Mouse (Mus musculus) layer of hippocampus, adult 9-10 months (tissue): ENCODE measurements around the gene Itgal.
"Not testable (repeated sequence)": the region's sequence is repeated elsewhere in the genome, so short reads cannot be mapped to it uniquely, and the experiment has no call there.

Experiments used
- DNase-seq: peaks from one replicate; pipeline ENCODE4 v3.0.0; 2022; ENCODE audit warnings: low spot score

Gene Itgal

DNA sequence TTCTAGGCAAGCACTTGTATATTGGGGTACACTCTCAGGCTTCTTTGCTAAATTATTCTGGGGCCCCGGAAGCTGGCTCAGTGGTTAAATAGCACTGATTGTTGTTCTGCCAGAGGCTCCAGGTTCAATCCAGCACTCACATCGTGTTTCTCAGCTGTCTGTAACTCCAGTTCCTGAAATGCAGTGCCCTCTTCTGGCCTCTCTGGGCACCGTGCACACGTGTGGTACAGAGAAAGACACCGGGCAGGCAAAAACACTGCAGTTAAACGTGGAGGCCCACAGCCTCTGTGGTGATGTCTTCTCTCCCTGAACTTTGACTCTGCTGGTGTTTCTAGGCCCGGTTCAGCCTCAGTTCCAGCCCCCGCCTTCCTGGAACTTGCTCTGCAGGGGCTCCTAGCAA, 17.7 kb upstream of the Itgal start:
- no peak for DNase-seq

DNA sequence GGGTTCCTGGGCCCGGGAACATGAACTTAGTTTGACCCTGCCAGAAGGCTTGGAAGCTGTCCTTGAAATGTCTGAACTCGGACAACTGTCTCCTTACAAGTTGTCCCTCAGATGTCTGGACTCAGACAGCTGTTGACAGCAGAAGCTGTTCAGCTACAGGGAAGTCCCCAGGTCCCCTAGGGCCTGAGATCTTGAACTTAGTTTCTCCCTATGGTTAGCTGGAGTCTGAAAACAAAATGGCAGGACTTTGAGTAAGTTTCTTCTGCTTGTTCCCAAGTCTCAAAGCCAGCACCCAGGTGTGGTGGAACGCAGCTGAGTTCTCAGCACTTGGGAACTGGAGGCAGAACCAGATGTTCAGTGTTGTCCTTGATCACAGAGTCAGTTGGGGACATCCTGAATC, 16.0 kb upstream of the Itgal start:
- no peak for DNase-seq

DNA sequence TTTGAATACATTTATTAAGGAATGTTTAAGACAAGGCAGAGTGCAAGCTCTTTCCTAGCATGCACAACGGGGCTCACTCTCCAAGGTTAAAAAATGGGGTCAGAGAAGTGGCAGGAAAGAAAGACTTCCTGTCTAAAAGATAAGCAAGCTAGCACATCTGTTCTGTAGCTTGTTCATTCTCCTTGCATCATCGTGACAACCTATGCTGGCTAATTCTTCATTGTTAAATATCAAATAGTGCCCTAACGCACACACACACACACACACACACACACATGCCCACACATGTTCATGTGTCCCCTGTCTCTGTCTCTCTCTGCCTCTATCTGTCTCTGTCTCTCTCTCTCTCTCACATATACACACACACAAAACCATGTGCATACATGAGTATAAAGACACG, 14.9 kb upstream of the Itgal start:
- no peak for DNase-seq

DNA sequence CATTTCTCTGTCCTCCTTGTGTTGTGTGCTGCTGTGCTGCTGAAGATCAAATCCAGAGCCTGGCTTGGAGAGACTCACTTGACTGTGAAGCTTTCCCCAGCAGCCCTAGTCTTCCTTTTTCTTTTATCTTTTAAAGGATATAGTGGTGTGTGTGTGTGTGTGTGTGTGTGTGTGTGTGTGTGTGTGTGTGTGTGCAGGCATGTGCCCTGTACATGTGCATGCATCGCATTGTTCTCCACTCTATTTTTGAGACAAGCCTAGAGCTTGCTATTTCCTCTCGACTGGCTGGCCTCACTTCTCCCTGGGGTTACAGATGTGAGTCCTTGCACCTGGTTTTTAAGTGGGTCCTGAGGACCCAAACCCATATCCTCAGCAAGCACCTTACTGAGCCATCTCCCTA, 13.9 kb upstream of the Itgal start:
- DNase-seq: no peak

DNA sequence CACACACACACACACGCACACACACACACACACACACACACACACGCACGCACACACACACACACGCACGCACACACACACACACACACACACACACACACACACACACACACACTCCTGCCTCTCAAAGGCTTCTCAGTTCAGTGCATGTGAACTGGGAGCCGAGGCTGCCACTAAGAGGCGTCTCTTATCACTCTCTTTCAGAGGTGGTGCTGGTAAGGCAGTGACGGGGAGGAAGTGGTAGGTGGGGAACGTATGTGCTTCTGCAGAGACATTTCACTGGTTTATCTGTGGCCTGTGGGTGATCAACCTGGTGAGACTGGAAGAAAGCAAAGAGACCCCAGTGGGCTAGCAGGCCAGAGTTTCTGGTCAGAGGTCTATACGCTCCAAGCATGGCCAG, 10.9 kb upstream of the Itgal start:
- DNase-seq: no peak

DNA sequence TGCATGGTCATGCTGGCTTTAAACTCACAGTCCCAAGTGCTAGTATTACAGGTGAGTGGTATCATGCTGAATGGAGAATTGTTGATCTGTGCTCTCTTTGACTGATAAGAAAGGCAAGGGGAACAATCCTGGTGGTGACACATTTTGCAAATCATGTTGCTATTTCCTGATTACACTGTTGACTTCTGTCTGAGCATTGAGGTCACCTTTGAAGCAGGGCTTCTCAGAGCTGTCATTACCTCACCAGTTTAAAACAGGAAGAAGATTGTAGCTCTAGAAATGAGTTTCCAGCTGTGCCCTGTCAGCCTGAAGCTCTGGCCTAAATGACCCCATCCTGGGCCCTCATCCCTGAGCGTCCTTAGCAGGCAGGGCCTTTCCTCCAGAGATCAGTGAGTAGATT, 8.1 kb upstream of the Itgal start:
- DNase-seq: no peak

DNA sequence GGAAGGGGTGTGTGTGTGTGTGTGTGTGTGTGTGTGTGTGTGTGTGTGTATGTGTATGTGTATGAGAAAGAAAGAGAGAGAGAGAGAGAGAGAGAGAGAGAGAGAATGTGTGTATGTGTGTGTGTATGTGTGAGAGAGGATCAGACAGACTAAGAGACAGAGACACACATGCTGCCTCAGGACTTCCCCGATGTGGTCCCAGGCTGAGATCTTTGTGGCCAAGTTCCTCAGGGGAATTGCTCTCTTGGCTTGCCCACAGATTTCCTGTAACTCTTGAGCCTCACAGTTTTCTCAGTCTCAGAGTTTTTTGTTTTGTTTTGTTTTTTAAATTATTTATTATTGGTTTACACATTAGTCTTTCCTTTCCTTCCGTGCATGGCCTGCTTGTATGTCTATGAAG, 6.8 kb upstream of the Itgal start:
- no peak for DNase-seq

DNA sequence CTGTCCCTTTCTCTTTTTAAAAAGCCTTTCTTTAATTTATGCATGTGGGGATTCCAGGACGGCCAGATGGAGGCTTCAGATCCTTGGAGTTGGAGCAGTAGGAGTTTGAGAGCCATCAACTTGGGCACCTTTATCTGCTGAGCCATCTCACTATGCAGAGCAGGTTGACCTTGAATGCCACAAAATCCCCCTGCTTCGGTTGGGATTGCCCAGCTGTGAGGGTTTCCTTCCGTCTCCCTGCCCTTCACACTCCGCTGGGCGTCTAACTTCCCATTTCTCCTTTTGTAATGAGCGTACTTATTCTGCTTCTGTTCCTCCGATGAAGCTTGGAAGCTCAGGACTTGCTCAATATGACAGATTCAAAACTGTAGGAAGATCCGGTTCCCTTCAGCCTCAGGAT, 5.9 kb upstream of the Itgal start:
- no peak for DNase-seq

DNA sequence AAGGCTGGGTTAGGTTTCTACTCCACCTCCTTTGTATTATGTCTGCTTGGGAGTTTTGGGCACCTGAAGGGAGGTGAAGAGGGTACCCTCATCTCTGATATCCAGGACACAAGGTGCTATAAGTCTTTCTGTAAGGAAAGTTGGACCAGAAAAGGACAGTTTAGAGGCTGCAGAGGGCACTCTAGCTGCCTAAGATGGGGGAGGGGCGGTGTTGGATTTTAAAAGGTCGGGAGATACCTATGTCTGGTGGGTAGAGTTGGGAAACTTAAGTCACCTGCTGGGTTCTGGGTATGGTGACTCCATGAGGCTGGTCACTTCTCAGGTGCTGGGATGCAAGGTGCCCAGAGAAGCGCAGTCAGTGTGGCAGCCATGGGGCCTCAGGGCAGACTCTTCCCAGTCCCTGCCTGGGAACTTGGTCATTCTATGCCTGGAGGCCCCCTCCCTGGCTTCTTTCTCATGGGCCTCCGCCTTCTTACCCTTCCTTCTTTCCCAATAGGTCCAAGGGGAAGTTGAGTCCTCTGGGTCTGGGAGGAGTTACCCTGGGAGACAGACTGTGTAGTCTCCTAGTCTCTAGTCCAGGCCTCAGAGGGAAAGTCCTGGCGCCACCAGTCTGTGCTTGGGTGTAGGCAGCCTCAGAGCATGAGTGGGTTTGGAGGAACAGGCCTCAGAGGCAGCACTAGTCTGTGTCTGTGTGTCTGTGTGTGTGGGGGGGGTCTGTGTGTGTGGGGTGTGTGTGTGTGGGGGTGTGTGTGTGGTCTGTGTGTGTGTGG, 911 bp downstream of the Itgal start:
- no peak for DNase-seq

DNA sequence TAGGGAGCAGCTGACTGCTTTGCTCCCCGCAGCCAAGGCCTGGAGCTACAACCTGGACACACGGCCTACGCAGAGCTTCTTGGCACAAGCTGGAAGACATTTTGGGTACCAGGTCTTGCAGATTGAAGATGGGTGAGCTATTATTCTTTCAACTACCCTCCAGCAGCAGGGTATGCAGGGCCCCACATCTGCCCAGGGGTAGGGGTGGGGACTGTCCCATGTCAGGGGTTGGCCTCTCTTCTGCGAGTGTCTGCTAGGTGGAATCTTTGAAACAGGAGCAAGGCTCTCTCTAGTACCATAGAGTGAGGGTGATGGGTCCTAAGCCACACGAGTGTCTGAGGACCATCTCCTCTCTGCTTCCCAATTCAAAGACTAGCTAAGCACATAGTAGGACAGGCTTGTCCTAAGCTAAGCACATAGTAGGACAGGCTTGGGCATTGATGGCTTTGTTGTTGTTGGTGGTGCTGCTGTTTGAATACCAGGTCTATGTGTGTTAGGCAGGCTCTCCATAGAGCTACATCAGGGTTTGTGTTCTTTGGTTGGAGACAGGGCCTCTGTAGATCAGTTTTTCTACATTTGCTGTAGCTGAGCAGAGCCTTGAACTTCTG, 1.6 kb downstream of the Itgal start:
- no peak for DNase-seq

DNA sequence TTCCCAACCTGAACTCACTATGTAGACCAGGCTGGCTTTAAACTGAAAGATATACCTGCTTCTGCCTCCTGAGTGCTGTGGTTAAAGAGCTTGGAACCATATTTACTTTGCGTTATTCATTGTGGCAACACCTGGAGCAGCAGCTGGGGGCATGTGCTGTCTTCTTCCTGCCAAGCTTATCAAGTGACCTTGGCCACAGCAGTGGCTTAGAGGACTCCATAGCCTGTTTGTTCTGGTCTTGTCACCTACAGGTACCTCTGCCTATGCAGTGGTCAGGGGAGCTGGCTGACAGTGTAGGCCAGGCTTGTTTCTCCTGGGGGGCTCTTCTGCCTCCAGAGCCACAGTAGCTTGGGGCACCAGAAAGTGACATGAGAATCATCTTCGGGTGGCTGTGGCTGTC, 12.4 kb downstream of the Itgal start:
- no peak for DNase-seq

DNA sequence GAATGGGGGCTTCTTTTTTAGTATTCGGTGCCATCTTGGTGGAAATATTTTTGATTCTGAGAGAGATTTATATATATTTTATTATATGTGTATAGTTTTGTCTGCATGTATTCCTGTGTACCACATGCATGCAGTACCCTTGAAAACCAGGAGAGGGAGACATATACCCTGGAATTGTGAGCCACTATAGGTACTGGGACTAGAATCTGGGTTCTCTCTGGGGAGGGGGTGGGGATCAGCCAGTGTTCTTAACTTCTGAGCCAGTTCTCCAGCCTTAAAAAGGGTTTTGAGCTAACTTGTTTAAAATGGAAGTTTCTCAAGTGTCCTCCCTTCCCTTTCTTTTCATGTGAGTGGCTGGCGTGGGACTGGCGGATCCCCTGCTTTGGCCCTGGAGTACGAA, 12.8 kb downstream of the Itgal start:
- peak; percentile 85 for DNase-seq

DNA sequence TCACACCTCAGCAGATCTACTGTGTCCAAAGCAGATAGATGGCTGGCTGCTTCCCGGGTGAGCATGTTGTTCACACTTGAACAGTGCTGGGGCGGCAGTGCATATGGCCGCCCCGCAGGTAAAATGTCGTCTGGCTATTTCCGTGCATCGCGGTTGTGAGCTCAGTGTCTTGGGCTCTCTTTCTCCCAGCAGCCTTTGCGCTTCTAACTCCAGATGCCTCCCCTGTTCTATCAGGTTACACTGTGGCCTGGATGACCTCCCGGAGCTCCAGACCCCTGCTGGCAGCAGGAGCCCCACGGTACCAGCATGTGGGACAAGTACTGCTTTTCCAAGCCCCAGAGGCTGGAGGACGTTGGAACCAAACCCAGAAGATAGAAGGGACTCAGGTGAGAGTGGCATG, 13.9 kb downstream of the Itgal start:
- no peak for DNase-seq

DNA sequence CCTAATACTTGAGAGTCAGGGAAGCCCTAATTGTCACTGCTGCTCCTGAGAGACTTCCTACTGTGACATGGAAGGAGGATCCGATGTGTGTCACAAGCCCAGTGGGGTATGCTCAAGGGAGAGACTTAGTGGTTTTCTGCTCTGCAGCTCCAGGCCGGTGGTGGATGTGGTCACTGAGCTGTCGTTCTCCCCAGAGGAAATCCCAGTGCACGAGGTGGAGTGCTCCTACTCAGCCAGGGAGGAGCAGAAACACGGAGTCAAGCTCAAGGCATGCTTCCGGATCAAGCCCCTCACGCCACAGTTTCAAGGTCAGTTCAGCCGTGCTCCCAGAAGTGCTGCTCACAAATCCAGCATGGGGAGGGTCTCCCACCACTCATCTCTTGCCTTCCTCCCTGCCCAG, 17.9 kb downstream of the Itgal start:
- no peak for DNase-seq

DNA sequence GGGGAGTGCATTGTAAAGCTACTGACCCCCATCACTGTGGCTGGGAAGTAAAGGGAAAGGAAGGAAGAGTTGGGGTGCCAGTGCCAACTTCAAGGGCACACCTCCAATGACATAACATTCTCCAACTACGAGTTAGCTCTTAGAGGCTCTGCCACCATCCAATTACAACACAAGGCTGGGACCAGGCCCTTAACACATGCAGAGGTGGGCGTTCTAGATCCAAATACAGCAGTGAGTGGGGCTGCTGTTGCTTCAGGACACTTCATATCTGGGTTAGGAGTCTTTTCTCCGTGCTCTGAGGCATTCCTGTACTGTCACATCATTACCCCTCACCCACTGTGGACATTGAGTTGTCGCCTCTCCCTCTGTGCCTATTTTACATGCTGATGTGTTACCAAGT, 25.0 kb downstream of the Itgal start:
- DNase-seq: no peak

DNA sequence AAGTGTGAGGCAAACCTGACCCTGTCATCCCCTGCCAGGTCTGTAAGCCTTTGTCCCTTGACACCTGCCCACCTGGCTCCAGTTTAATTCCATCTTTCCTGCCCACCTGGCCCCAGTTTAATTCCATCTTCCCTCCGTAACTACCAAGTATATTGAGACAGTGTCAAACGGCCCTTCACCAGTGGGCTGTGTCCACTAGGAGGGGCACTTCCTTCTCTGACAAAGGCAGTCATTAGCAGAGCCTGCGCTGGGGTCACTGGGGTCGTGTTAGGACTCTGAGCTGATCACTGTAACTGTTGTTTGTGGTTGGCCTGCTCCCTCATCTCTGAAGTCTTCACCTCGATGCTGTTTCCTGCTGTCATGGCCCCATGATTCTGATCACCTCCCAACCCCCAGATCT, 26.0 kb downstream of the Itgal start:
- DNase-seq: no peak

DNA sequence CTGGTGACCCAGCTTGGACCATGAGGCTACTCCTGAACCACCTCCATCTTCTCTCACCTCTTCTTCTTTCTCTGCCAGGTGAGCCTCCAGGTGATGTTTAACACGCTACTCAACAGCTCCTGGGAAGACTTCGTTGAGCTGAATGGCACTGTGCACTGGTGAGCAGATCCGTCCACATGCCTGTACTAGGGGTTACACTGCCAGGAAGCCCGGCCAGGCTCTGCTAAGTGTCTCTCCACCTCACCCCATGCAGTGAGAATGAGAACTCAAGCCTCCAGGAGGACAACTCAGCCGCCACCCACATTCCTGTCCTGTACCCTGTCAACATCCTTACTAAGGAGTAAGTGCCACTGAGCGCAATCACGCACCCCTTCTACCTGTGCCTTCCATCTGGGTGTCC, 28.9 kb downstream of the Itgal start:
- no peak for DNase-seq

DNA sequence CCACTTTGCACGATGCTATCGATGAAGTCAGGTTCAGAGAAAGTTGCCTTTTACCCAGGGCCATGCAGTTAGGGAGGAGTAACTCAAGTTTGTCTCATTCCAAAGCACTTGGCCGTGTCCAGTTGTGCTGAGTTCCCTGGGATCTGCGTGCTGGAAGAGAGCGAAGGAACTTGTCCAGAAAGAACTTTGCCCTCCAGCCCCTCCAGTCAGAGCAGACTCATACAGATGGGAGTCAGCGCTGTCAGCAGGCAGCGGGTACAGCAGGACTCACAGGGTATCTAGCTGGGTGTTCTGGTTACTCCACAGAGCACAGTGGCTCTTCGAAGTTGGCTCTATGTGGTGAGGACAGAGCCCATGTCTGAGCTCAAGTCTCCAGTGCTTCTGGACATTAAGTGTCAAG, 29.5 kb downstream of the Itgal start:
- DNase-seq: no peak

DNA sequence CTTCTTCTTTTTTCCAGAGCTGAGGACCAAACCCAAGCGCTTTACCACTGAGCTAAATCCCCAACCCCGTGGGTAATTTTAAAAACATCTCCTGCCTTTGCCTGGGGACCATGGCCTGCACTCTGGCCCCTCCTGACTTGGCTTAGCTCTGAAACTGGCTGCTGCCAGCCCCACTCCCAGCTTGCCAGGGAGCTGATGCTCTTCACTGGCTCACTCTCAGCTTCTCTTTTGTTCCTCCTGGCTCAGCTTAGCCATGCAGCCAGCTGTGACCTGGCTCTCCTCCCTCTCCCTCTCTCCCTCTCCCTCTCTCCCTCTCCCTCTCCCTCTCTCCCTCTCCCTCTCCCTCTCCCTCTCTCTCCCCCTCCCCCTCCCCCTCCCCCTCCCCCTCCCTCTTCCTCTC, 30.6 kb downstream of the Itgal start:
- no peak for DNase-seq

DNA sequence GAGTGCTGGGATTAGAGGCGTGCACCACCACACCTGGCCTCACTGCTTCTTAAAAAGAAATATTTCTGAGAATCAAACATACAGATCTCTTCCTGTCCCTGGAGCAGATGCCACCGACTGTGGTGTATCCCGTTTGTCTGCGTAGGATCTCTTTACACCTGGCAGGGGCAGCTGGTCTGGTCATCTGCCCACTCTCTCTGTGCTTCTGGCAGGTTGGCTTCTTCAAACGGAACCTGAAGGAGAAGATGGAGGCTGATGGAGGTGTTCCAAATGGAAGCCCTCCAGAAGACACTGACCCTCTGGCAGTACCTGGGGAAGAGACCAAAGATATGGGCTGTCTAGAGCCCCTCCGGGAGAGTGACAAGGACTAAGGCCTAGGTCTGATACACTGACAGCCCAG, 37.2 kb downstream of the Itgal start:
- no peak for DNase-seq

DNA sequence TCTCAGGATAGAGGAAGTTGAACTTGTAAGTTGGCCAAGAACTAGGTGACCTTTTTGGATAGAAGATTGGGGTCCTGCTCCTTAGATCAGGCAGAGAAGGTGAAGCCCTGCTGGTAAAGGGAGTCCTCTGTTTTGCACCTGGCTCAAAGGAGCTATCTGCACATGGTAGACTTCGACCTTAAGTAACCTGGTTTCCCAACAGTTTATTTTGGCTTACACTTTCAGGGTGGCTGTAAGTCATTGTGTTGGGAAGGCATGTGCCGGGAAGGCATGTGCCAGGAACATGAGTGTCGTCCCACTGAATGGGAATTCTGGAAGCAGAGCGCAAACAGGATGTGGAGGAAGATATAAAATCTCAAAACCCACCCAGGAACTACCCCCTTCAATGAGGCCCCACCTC, 39.5 kb downstream of the Itgal start:
- no peak for DNase-seq

DNA sequence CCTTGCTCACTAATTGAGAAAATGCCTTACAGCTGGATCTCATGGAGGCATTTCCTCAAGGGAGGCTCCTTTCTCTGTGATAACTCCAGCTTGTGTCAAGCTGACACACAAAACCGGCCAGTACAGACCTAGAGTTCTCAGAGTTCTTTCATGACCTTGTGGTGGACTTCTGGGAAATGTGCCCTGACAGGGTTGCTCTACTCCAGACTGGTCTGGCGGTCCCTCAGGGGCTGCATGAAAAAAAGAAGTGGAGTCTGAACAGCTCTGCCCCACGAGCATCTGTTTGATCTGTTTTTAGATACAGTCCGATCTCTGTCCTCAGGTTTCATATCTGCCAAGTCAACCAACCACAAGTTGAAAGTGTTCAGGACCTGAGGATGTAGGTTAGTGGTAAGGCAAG, 41.6 kb downstream of the Itgal start:
- DNase-seq: no peak

DNA sequence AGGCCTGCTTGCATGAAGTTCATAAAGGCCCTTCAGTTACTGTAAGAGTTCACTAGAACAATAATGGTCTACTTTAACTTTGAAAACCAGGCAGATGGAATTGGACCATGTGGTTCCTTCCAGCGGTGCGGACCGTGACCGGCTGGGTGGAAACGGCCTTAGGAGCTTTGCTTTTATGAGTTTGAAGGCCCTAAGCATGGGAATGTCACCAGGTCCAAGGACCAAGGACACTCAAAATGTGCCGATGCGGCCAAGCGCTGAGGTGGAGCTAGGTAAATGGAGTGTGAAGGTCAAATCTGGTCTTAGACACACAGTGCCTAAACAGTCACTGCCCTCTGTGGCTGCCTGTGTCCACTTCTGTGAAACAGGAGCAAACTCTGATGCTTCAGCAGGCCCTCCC, 45.3 kb downstream of the Itgal start:
- no peak for DNase-seq

DNA sequence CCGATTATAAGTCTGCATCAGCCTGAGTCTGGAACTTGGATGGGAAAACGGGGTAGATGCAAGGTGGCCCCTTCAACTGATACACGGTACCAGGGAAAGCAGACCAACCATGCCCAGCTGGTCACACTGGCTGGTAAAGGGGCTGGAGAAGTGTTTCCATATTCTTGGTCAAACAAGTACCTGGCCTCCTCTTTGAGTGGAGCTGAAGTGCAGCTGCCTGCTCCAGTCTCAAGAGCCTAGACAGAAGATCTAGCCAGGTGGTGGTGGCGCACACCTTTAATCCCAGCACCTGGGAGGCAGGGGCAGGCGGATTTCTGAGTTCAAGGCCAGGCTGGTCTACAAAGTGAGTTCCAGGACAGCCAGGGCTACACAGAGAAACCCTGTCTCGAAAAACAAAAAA, 45.8 kb downstream of the Itgal start:
- DNase-seq: not testable (repeated sequence)
